Mouse (Mus musculus) E14TG2a.4 (cell line): ENCODE data around the gene Cyp1a1.

Experiments used
- CTCF ChIP-seq: conservative IDR thresholded peaks from 2 replicates; pipeline ENCODE4 v1.5.1; 2014; ENCODE audit warnings: low read length
- NANOG ChIP-seq: IDR thresholded peaks from 2 replicates; pipeline ENCODE4 v1.6.1; 2014; ENCODE audit warnings: borderline replicate concordance, low read length, mixed read lengths

DNA sequence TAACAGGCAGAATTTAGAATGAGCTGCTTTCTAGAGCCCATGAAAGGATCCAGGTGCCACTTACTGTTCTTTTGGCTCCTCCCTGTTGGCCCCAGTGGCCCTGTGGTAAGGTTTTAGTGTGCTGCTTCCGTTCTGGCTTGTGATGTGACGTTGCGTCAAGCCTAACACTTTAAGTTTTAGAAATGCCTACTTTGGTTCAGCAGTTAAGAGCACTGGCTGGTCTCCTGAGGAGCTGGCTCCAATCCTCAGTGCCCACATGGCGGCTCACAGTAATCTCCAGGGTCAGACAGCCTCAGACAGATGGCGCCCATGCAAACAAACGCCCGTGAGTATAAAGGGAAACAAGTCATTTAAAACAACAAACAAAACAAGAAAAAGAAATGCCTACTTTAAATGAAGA is 30.7 kb downstream of the Cyp1a1 start:
- TF ChIP-seq CTCF = no peak
- TF ChIP-seq NANOG = no peak
